Mouse (Mus musculus) ovary, postnatal 10 days (tissue): ENCODE measurements around the gene 1700025G04Rik.

Source experiments
- DNase-seq: peaks from one replicate; pipeline ENCODE4 v3.0.0; 2022; ENCODE audit warnings: low spot score

Gene 1700025G04Rik

DNA sequence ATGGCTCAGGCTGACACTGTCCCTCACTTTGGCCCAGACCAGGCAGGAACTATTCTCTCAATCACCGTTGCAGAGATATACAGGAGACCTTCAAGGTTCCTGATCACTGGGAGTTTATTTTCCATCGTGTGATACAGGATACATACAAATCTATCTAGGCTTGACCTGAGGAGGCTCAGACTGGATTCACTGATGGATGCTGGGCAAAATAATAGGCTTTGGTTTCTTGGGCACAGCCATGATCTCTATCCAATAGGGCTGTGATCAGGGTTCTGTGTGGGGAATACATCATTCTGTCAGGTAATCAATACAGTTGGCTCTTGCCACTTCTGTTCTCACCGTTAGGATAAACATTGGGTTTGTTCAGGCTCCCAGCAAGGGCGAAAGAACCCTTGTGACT lies 194.5 kb downstream of the 1700025G04Rik start:
- DNase-seq, result no peak

DNA sequence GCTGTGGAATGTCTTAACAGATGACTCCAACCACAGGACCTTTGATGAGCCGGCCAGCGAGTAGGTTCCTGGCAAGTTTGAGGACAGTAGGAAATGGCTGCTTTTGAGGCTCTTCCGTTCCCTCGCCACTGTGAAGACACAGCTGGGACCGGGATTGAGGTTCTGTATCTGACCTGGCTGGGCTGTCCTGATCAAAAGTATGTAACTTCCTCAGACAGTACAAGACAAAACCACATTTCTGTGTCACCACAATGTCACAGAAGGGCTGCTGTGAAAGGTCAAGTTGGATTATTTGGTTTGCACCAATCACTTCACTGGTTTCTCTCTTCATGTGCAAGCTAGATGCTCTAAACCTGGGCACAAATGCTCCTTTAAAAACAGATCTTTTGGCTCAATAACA lies 195.9 kb downstream of the 1700025G04Rik start:
- DNase-seq, result no peak

DNA sequence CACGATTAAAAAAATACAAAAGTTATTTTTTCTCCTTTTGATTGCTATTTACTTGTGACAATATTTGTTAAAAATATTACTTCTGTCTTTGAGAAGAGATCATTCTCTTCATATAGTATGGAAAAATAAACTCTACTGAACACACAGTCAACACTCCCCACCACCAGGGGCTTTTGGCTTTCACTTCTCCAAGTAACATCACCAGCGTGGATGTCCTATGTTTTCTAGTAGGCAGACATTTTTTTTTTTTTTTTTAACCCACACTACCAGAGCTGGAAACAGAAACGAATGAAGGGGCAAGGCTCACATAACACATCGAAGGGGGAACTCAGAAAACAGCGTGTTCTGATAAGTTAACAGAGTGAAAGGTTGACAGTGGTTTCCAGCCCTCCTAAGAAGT lies 197.9 kb downstream of the 1700025G04Rik start:
- no peak for DNase-seq

DNA sequence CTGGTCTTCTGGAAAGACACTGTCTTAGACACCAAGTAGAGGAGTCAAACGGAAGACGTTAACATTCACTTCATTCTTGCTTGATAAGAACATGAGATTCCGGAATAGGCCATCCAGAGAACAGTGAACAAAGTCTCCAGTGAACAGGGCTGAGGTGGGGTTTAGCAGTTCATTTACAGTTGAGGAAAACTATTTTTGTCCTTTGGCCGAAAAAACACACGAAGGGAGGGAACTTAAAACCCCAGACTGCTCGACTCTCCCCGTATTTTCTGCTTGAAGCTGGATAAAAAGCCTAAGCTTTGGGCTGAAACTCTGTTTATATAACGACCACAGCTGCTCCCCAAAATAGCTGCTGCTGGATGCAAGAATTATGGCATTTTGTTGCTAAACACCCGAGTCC lies 198.7 kb downstream of the 1700025G04Rik start:
- no peak for DNase-seq

DNA sequence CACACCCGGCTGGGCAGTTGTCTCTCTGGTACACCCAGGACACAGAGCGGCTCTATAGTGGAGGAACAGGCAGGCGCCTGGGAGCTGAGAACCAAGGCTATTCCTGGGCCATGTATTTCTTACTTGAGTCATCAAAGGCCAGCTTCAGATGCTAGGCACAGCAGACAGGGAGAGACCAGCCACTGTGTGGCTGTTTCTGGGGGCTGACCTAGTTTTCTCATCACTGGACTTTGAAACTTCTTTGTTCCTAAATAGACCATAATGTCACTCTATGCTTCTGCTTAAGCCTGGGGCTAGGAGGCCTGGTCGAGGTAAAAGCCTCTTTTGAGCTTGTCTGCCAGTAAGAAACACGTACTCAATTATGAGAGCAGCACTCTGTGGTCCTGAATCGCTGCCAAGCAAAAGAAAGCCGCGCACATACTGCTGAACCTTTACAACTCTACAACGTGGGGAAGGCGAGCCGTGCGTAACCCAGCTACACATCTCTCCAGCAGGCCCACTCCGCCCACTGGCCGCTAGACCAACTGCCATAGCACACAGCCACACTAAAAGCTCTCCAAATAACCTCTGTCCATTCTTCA lies 199.8 kb downstream of the 1700025G04Rik start:
- no peak for DNase-seq

DNA sequence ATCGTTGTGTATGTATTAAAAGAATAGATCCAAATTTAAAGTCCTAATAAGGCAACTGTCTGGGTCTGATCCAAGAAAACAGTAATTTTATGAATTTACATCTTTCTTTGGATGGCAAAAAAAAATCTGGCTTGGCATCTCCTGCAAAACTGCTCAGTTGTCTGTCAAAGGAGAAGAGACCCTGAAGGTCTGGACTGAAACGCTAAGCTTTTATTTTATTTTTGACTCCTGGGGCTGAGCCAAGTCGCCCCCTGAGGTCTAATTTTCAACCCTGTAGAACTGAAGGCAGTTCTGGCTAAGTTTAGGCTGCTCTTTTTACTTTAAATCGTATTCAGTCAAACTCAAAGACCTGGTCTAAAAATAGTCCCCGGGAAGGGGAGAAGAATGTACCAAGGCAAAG lies 202.3 kb downstream of the 1700025G04Rik start:
- DNase-seq, result no peak

DNA sequence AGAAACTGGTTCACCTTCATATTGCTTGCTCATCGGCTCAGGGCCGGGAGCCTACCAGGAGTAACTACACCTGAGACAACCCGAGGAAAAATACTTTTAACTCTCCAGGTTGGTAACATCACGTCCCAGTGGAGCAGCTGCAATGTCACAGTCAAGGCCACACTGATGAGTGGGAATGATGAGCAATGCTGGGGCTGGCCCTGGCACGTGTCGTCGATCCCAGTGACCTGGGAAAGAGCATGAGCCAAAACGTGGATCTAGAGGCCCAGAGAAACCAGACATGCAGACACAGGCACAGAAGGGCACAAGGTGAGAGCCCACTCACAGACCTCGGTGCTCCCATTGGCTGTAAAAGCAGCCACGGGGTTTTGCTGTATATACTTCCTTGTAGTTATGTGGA lies 202.8 kb downstream of the 1700025G04Rik start:
- DNase-seq, result no peak

DNA sequence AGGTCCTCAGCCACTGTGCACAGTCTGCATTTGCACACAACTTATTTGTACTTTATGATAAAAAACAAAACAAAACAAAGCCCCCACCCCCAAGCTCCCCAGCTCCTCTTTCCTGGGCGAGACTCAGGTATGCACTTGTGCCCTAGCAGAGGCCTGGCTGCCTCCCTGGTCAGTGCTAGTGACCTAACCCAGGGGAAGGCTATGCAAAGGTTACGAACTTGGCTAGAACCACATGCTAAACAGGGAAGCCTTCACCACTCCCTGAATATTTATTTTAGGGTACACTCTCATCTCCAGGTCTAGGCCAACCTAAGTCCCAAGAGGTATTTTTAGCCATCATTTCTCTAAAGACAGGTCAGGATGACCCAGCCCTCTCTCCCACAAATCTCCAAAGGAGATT lies 203.8 kb downstream of the 1700025G04Rik start:
- no peak for DNase-seq

DNA sequence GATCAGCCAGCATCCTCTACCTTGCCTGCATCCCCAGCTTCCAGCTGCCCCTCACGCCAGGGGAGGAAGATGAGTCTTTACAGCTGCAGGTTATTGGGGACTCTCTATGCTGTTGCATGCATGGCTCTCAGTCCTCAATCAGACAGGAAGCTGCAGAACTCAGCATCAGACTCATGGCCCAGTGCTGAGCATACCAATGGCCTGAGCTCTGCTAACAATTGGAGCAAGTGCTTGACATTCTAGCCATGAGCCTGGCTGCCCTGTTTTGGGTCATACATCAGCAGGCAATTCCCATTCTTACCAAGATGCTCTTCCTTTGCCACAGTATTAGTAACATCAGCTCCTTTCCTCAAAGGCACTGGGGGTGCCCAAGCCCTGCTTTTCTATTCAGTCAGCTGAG lies 208.7 kb downstream of the 1700025G04Rik start:
- no peak for DNase-seq

DNA sequence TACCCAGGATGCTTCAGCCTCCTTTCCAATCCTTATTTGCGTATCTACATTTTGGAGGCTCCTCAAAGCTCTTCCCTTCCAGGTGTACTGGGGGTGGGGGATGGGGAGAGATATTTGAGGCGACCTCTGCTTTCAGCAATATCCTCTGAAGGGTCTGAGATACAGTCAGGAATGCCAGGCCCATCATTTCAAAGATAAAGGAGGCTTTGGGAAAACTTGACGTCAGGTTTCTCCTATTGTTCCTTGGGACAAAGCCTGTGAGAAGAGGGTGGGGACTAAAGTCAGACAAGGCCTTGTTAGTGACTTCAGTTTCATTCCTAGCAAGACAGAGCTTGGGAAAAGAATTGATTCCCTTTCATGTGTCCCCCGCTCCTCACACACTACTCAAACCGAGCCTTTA lies 209.2 kb downstream of the 1700025G04Rik start:
- DNase-seq, result no peak

DNA sequence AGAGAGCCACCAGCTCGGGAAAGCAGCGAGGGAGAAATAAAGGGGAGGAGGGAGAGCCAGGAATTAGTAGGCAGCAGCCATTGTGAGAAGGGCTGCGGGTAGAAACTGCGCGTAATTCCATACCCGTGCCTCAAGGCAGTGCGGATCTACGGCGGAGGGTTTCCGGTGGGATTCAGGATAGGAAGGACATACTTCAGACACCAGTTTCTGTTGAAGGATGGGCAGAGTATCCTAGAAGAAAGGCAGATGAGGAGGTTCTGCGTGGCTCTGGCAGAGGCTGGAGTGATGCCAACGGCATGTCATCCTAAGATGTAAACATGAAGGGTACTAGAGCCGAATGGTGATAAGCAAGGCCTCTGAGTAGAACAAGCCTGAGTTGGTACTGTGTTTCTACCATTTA lies 210.0 kb downstream of the 1700025G04Rik start:
- DNase-seq, result no peak

DNA sequence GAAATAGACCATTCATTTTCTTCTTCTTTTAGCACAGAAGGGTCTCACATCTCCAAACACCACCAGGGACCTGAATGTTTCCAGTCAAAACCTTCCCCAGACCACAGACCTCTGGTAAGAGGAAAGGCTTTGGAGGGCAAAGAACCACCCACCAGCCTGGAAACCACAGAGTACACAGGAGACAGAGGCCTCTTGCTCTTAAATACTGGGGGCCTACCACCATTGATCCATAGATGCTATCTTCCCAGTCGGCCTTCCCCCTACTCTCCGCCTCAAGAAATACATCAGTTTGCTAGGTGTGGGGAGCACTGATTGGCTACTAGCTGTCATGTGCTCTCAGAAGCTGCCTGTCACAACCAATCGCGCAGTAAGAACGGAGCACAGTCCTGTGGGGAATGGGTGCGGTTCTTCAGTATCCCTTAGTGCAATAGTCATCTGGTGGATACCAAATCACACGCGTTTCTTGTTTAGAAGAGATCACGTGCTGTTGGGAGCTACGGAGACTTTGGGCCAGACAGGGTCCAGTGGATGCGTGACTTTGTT lies 210.5 kb downstream of the 1700025G04Rik start:
- DNase-seq, result no peak

DNA sequence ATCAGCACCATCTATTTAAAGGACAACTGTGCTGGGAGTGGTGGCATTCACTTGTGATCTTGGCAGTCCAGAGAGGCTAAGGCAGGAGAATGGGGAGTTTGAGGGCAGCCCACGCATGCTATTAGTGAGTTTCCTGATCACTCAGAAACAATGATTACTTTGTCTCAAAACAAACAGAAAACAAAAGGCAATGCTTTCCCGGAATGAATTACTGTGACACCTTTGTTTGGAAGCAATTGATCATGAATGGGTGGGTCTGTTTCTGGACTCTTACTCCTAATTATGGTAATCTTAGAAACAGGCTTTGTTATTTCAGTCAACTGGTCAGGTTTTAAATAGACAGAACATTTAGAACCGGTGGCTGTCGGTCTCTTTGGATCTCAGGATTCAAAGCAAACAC lies 211.5 kb downstream of the 1700025G04Rik start:
- no peak for DNase-seq

DNA sequence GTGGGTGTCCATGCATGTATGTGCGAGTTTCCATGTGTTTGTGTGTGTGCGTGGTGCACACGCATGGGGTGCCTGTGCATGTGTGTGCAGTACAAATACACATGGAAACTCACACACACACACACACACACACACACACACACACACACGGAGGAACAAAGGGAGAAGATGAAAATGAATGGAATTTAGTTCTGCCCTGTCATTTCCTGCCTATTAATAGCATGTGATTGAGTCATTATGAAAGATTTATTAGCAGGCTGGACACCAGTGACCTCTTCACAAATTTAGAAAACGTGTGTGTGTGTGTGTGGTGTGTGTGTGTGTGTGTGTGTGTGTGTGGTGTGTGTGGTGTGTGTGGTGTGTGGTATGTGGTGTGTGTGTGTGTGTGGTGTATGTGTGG lies 217.0 kb downstream of the 1700025G04Rik start:
- DNase-seq, result no peak

DNA sequence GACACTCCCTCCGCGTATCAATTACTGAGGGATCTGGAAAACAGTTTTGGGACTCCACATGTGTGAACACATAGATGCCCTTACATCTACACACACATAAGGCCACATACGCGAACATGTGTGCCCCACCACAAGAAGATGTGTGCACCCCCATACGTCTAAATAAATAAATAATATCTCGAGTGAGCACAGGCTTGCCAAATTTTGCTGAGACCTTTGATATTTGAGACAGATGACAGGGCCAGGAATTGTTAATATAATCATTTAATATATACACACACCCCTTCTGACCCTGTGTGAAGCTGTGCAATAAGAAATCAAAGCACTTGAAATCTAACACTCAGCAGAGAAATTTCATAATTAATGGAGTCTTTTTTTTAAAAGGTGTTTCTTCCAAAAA lies 225.6 kb downstream of the 1700025G04Rik start:
- no peak for DNase-seq

DNA sequence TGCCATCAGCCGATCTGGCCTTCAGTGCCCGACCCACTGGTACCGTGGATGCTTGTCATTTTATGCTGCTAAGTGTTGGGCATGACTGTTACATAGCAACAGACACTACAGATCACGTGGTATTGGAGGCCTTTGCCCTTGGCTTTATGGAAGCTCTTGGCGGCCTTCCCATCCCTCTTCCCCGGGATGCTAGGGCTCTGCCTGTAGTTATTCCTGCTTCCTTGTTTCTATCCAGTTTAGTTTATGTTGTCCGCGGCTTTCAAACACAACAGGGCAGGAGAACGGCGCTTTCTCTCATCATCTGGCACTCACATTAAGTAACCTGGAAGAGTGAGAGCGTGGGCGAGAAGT lies 226.2 kb downstream of the 1700025G04Rik start:
- DNase-seq, result no peak

DNA sequence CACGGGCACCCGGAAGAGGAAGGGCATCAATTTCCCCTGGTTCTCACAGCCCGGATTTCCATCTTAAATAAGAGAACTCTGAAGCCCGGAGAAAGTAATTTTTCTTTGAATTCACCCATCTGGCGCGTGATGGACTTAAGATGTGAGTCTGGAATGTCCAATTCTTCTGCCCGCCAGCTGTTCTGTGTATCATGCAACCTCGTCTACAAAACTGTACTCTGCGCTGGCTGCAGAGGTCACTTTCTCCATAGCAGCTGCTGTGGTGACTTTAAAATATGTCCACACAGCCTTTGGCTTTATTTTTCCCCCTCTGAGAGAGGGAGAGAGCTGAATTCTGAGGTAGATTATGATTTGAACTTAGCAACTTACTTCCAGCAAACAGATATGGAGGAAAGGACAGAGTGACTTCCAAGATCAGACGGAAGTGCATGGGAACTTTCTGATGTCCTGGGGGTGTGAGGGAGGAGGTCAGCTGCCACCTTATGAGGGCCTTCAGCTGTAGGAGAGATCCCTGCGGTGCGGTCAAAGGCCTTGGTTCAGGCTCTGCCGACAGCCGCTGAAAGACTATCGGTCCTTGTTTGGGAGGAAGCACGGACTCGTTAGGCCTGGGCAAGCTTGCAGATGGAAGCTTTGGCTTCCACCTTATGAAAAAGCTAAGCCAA lies 226.7 kb downstream of the 1700025G04Rik start:
- no peak for DNase-seq

DNA sequence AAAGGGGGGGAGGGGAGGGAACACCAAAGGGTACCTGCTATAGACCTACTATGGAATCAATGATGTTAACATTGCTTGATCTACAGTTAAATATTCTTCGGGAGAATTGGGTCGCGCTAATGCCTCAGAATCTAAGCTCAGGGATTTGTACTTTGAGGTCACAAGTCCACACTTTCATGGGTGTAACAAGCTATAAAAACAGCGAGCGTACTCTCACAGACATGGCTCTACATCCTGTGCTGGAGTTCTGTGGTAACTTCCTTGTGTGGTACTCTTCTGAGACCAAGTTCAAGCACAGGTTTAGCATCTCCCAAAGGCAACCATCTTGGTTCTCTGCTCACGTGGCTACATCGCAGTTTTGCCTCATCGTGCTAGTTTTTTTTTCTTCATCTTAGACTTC lies 227.8 kb downstream of the 1700025G04Rik start:
- no peak for DNase-seq

DNA sequence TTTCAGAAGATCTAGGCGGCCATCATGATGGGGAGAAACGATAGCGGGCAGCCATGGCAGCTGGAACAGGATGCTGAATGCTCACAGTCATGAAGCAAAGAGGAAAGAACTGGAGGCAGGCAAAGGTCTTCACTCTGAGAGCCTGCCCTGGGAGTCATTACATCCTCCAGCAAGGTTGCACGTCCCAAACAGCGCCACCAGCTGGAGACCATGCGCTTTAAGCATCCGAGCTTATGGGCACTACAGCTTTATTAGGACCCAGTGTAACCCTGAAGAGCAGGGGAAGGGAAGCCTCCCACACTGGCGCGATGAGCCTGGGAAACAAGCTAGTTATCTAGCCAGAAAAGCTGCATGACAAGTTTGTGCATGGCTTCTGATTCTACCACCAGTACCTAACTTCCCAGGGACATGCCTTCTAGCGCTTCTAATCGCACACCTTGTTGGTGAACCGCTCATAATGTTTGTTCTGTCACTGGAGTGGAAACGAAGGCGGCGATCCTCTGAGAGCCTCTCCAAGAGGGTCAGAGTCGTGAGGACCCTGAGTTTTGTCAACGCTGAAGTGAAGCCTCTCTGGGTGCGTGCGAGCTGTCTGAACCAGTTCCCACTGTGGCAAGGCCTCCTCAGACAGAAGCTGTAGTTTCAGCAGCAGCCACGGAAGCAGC lies 228.5 kb downstream of the 1700025G04Rik start:
- no peak for DNase-seq

DNA sequence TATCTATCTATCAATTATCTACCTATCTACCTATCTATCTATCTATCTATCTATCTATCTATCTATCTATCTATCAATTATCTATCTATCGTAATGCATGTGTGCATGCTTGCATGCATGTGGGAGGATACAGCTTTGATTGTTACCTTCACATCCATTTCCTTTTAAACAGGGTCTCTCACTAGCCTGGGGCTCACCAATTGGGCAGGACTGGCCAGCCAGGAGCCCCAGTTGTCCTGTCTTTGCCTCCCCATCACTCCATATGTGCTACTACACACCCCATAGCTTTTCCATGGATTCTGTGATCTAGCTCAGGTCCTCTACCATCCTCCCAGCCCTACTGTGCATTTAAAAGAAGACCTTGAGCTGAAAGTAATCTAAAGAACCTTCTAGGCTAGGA lies 231.5 kb downstream of the 1700025G04Rik start:
- DNase-seq, result no peak

DNA sequence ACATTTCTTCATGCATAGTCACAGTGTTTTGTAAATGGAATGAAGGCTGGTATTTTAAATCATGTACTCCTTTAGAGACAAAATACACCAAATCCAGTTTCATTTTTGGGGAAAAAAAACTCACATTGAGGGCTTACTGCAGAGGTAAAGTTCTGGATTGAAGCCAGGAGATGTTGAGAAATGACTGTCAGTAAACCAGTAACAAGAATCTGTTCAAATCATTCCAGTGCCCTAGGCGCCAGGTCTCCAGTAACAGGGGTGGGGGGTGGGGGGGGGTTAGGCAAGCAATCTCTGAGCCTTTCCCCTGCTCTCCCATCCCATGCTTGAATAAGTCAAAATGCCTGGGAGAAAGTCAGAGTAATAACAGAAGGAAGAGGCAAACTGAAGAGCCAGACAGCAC lies 234.4 kb downstream of the 1700025G04Rik start:
- DNase-seq, result no peak

DNA sequence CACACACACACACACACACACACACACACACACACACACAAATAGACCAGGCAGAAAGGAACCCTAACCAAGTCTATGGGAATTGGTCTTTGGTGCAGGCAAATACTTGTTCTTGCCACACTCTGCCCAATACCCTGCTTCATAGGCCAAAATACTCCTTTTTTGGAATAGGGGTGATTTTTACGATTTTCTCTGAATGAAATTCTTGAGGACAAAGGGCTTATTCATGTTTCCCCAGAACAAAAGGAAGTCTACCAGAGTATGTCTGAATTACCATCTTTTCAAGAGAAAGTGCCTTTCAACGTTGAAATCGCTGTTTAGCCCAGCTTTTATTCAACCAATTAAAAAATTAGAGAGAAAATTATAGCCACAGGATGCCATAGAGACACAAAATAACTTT lies 237.9 kb downstream of the 1700025G04Rik start:
- no peak for DNase-seq

DNA sequence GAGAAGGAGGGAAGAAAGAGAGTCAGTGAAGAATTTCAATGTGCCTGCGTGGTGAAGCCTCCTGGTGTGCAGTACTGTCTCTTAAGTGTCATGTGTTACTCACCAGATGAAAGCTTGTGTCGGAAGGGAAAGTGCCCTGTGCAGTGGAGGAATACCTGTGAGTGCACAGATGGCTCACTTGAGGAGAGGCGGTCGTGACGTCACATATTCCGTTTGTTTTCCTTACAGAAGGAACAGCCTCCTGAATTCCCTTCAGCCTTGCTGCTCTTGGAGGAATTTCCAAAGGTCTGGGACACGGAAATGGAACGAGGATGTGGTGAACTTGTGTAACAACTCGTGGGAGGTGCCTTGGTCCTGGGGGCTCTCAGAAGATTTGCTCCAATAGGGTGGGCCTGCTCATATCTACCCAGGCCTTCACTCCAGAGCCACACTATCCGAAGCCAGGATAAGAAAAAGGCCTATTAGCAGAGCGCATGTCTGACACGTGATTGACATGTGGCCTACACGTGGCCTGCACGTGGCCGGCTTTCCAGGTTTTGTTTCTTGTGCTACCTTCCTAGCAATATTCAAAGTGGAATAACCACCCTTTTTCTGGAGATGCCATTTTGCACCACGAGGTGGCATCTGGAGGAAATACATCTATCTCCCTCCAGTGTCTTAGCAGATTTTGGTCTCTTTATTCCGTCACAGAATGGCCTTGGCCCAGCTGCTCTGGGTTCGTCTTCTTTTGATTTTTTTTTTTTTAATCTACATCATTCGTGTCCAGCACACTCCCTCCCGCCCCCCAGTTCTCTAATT lies 238.7 kb downstream of the 1700025G04Rik start:
- DNase-seq, result no peak
